Mouse (Mus musculus) midbrain, embryonic 13.5 days (tissue): ENCODE data around the gene Rnh1. TPM values are rescaled to one million over a fixed set of nuclear protein-coding genes. Genes with fewer than 3 reads are reported as not detected.

Experiments
- ATAC-seq: fragments of 200-750 bp; cut with Nextera tagmentation; 2 replicates; pipeline ENCODE4 v1.8.0; 2017; ENCODE audit warnings: mild to moderate bottlenecking, moderate TSS enrichment, moderate library complexity
- H3K27ac ChIP-seq: fragments of 300-500 bp; sonication (generic); 2 replicates; pipeline ENCODE4 v1.5.1; 2015; ENCODE audit warnings: inconsistent platforms, mild to moderate bottlenecking, moderate library complexity
- H3K27me3 ChIP-seq: fragments of 300-500 bp; sonication (generic); 2 replicates; pipeline ENCODE4 v1.6.1; 2015; ENCODE audit warnings: mild to moderate bottlenecking, inconsistent platforms
- H3K36me3 ChIP-seq: fragments of 300-500 bp; sonication (generic); 2 replicates; pipeline ENCODE4 v1.6.1; 2015; ENCODE audit warnings: mild to moderate bottlenecking, inconsistent platforms
- H3K4me1 ChIP-seq: fragments of 300-500 bp; sonication (generic); replicated peaks from 2 replicates; pipeline ENCODE4 v1.6.1; 2015; ENCODE audit warnings: inconsistent platforms
- H3K4me2 ChIP-seq: fragments of 300-500 bp; sonication (generic); replicated peaks from 2 replicates; pipeline ENCODE4 v1.6.1; 2015; ENCODE audit warnings: moderate library complexity, mild to moderate bottlenecking, inconsistent platforms
- H3K4me3 ChIP-seq: fragments of 300-500 bp; sonication (generic); replicated peaks from 2 replicates; pipeline ENCODE4 v1.5.1; 2015; ENCODE audit warnings: mild to moderate bottlenecking, inconsistent platforms
- H3K9ac ChIP-seq: fragments of 300-500 bp; sonication (generic); replicated peaks from 2 replicates; pipeline ENCODE4 v1.6.1; 2015; ENCODE audit warnings: mild to moderate bottlenecking, inconsistent platforms
- H3K9me3 ChIP-seq: fragments of 300-500 bp; sonication (generic); 2 replicates; pipeline ENCODE4 v1.6.1; 2016; ENCODE audit warnings: mild to moderate bottlenecking, inconsistent platforms
- WGBS: fragments of 180-500 bp; shearing (Covaris S2); methylation state at CpG from one replicate; pipeline ENCODE4 v1.1.7; 2015; 5-methylcytosine and 5-hydroxymethylcytosine counted together
- microRNA counts: library from miRNA; unstranded; fragments of <30 nt; microRNA quantifications from one replicate; lab custom pipeline; 2016
- microRNA-seq: library from miRNA; unstranded; fragments of <30 nt; microRNA quantifications from one replicate; pipeline ENCODE4, GENCODE M21; 2016
- polyA plus RNA-seq: library from polyadenylated mRNA; unstranded; fragments of >200 nt; fragmentation: Nextera tagmentation; extraction: Ambion mirVana; gene quantifications from 2 replicates; pipeline ENCODE4 v1.2.1, GENCODE M21; 2015

Rnh1 gene
- polyA plus RNA-seq, 1 experiment from 2014 or later: 45.3 TPM

DNA sequence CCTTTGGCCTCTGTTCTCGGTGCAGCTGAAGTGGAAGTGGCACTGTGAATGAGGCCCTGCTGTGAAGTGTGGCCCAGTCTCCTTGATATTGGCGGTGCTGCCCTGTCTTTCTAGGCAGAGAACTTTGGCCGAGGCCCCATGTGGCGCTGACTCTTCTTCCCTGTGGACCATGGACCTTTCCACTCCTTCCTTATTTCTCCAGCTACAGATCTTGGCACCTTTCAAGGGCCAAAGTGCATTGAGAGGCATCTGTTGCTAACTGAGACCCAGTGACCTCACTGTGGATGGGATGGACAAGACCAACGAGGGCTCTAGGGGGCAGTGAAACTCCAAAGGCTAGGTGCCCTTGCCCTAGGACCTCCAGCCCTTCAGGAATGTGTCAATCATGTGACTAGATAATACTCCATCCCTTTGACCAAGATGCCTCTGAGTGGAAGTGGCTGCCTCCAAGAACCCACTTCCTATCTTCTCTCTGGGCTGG lies 51.6 kb downstream of the Rnh1 start:
- Histone ChIP-seq H3K4me2 (no peak overlapping the region), H3K27me3 (peaks cover 13% of the 10 kb centered on the region; the same call in 1 of the 2 replicates), H3K4me1 (no peaks in the 10 kb centered on the region), H3K4me3 (no peak overlapping the region), H3K9me3 (no peaks in the 10 kb centered on the region), H3K36me3 (no peaks in the 10 kb centered on the region), H3K9ac (no peak overlapping the region), H3K27ac (no peak overlapping the region)
- 81% methylated on average over 5 of the region's 5 CpGs for WGBS
- no peak for ATAC-seq

DNA sequence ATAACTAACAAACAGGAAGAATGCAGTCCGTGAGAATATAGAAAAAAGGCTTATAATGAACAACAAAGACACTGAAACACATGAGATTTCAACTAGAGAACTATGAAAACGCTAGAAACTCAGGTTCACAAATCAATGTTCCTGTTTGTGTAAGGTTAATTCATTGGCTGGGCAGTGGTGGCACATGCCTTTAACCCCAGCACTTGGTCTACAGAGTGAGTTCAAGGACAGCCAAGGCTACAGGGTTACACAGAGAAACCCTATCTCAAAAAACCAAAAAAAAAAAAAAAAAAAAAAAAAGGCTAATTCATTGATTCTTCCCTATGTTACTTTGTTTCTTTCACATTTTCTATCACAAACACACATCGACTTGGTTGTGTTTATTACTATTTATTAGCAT lies 52.1 kb downstream of the Rnh1 start:
- Histone ChIP-seq H3K4me2 (no peak overlapping the region), H3K9me3 (no peaks in the 10 kb centered on the region), H3K27ac (no peak overlapping the region), H3K4me1 (no peaks in the 10 kb centered on the region), H3K36me3 (no peaks in the 10 kb centered on the region), H3K4me3 (no peak overlapping the region), H3K27me3 (peaks cover 13% of the 10 kb centered on the region; the same call in 1 of the 2 replicates), H3K9ac (no peak overlapping the region)
- no peak for ATAC-seq
- WGBS: 88% methylated on average over 3 of the region's 3 CpGs

DNA sequence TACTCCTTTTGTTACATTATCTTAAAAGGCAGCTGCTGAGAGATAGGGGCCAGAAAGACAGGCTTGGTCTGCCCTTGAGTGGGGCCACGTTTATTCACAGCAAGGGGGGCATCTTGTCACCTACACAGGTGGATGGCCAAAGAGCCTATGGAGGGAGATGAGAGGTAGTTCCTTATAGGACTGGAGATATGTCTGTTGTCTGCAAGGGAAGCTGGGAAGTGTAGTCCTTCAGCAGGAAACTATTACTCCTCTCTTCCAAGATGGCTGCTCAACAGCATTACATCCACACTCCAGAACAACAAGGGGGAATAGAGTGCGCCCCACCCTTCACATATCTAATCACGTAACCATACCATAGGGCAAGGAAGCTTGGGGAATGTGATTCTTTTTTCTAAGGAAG lies 53.2 kb downstream of the Rnh1 start:
- Histone ChIP-seq H3K36me3 (no peaks in the 10 kb centered on the region), H3K4me3 (no peak overlapping the region), H3K9me3 (no peaks in the 10 kb centered on the region), H3K27ac (no peak overlapping the region), H3K4me2 (no peak overlapping the region), H3K9ac (no peak overlapping the region), H3K27me3 (peaks cover 13% of the 10 kb centered on the region; the same call in 1 of the 2 replicates), H3K4me1 (no peaks in the 10 kb centered on the region)
- ATAC-seq: no peak
- whole genome bisulfite sequencing: 73% methylated on average over 3 of the region's 3 CpGs

DNA sequence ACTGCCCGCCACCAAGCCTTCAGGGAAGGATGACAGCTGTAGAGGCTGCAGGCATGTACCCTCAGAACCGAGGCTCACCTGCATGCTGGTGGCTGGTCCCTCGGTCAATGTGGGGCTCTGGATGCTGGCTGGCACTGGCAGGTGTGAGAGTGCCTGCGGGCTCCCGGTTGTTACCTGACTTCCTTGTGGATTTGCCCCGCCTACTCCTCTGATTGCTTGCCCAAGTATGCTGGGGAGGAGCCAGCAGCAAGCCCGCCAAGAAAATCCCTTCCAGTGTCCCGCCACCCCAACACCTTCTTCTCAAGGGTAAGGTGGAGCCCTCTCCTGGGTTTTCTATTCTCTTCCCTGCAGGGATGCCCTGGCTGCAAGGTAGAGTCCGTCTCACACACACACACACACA lies 55.0 kb downstream of the Rnh1 start, which contains the start of gene Ano9:
Gene Ano9 (minus strand): TSS at position 171 of the 400 bp plus-strand sequence.
- Histone ChIP-seq H3K9me3 (no peaks in the 10 kb centered on the region), H3K27me3 (peaks cover 13% of the 10 kb centered on the region; the same call in 1 of the 2 replicates), H3K4me3 (no peak within 1 kb of the TSS), H3K36me3 (no peaks in the 10 kb centered on the region), H3K4me1 (no peaks in the 10 kb centered on the region), H3K27ac (no peak within 1 kb of the TSS), H3K4me2 (no peak within 1 kb of the TSS), H3K9ac (no peak within 1 kb of the TSS)
- 15% methylated on average over 9 of the region's 9 CpGs for WGBS
- no peak for ATAC-seq

DNA sequence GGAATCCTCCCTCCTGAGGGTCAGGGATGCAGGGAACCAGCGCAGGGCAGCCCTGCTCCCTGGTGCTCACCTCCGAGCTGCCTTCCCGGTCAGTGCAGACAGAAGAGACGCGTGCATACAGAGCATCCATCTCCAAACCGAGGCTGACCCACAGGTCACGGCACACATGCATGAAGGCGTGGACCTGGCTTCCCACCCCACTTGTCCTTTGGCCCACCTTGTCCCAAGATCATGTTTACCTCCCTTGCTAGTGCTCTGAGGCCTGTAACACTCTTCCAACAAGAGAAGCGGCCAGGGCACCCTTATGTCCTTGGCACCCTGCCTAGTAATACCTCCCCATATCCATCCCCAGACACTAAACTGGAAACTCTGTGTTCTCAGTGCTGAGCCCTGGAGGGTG lies 56.8 kb downstream of the Rnh1 start:
- Histone ChIP-seq H3K4me1 (no peaks in the 10 kb centered on the region), H3K4me3 (no peak overlapping the region), H3K4me2 (no peak overlapping the region), H3K36me3 (no peaks in the 10 kb centered on the region), H3K27me3 (peaks cover 13% of the 10 kb centered on the region; the same call in 1 of the 2 replicates), H3K27ac (no peak overlapping the region), H3K9me3 (no peaks in the 10 kb centered on the region), H3K9ac (no peak overlapping the region)
- no peak for ATAC-seq
- 94% methylated on average over 9 of the region's 9 CpGs for WGBS

MicroRNAs encoded within 50 kb of the gene (microRNA counts, 519-probe panel; counts per million panel counts)
- 4,462 counts per million, percentile 81 among the panel's probes with 10 or more counts for microRNA mmu-miR-210 (lab: Ali Mortazavi, UCI)

Small RNAs within 50 kb of the gene (microRNA-seq; reads per million reads assigned to microRNA genes)
- gene Mir210: 430 reads per million, percentile 69 among the genes with 10 or more reads in this experiment

Other genes with a start within 250 kb of the Rnh1 start
- gene Pgghg, start 231.5 kb downstream of the Rnh1 start, polyA plus RNA-seq: 8.4 and 8.7 TPM in 2 replicates
- 0.22 and 0.27 TPM in 2 replicates for gene Ifitm5, start 222.6 kb downstream of the Rnh1 start, polyA plus RNA-seq
- not detected in 2 replicates for gene Gm45717, start 216.9 kb downstream of the Rnh1 start, polyA plus RNA-seq
- 125 and 144 TPM in 2 replicates for gene Ifitm2, start 216.9 kb downstream of the Rnh1 start, polyA plus RNA-seq
- gene Ifitm1, start 205.6 kb downstream of the Rnh1 start, polyA plus RNA-seq: 10.2 and 10.3 TPM in 2 replicates
- 22.6 and 26.2 TPM in 2 replicates for gene Ifitm3, start 162.1 kb downstream of the Rnh1 start, polyA plus RNA-seq
- 0.51 and 0.54 TPM in 2 replicates for gene Ifitm6, start 154.9 kb downstream of the Rnh1 start, polyA plus RNA-seq
- gene Gm17387, start 143.7 kb downstream of the Rnh1 start, polyA plus RNA-seq: not detected in 2 replicates
- gene B4galnt4, start 111.8 kb downstream of the Rnh1 start, polyA plus RNA-seq: 44.1 and 48.3 TPM in 2 replicates
- 0.14 and 0.15 TPM in 2 replicates for gene Pkp3, start 94.6 kb downstream of the Rnh1 start, polyA plus RNA-seq
- gene Sigirr, start 72.3 kb downstream of the Rnh1 start, polyA plus RNA-seq: 1.8 and 2.6 TPM in 2 replicates
- 0.07 and 0.35 TPM in 2 replicates for gene Ano9, start 55.1 kb downstream of the Rnh1 start, polyA plus RNA-seq
- 77.4 TPM in 2 replicates for gene Ptdss2, start 50.5 kb downstream of the Rnh1 start, polyA plus RNA-seq
- 86.4 and 114 TPM in 2 replicates for gene Hras, start 21.1 kb upstream of the Rnh1 start, polyA plus RNA-seq
- gene Lrrc56, start 21.3 kb upstream of the Rnh1 start, polyA plus RNA-seq: 13.9 and 15.6 TPM in 2 replicates
- 1.8 and 2.1 TPM in 2 replicates for gene Lmntd2, start 41.2 kb upstream of the Rnh1 start, polyA plus RNA-seq
- gene Rassf7, start 43.0 kb upstream of the Rnh1 start, polyA plus RNA-seq: 30.9 and 34.2 TPM in 2 replicates
- gene Phrf1, start 55.9 kb upstream of the Rnh1 start, polyA plus RNA-seq: 86.9 and 95.0 TPM in 2 replicates
- 0.98 and 1.4 TPM in 2 replicates for gene Irf7, start 93.6 kb upstream of the Rnh1 start, polyA plus RNA-seq
- gene Cdhr5, start 103.9 kb upstream of the Rnh1 start, polyA plus RNA-seq: not detected in 2 replicates
- 1.0 TPM in 2 replicates for gene Sct, start 106.3 kb upstream of the Rnh1 start, polyA plus RNA-seq
- gene Drd4, start 119.1 kb upstream of the Rnh1 start, polyA plus RNA-seq: 0.43 and 0.68 TPM in 2 replicates
- 140 and 148 TPM in 2 replicates for gene Deaf1, start 154.8 kb upstream of the Rnh1 start, polyA plus RNA-seq
- 76.6 and 77.3 TPM in 2 replicates for gene Tmem80, start 154.9 kb upstream of the Rnh1 start, polyA plus RNA-seq
- 0.23 and 0.31 TPM in 2 replicates for gene Eps8l2, start 166.0 kb upstream of the Rnh1 start, polyA plus RNA-seq
- 337 and 346 TPM in 2 replicates for gene Taldo1, start 219.3 kb upstream of the Rnh1 start, polyA plus RNA-seq
- gene Gatd1, start 241.3 kb upstream of the Rnh1 start, polyA plus RNA-seq: 55.1 and 63.8 TPM in 2 replicates